Mouse (Mus musculus) CH12.LX (cell line): ENCODE data around the gene 2310039H08Rik. TPM values are rescaled to one million over a fixed set of nuclear protein-coding genes. Genes with fewer than 3 reads are reported as not detected.

ENCODE experiments used
- DNase-seq: peaks from one replicate; pipeline ENCODE4 v3.0.0-alpha.2; 2013; ENCODE audit errors: extremely low read depth
- H3K27ac ChIP-seq: 2 replicates; pipeline ENCODE4 v1.5.1; 2012; ENCODE audit warnings: low read depth, mild to moderate bottlenecking, control low read depth, moderate library complexity; ENCODE audit not compliant: insufficient read depth
- H3K27me3 ChIP-seq: replicated peaks from 2 replicates; pipeline ENCODE3; 2012; ENCODE audit warnings: inconsistent platforms
- H3K36me3 ChIP-seq, 2 experiments: replicated peaks in 1 of 2; 2 replicates each; pipeline versions ENCODE3 to v1.6.1; 2012; ENCODE audit warnings: inconsistent platforms in 1 of 2, low read length in 1 of 2, mild to moderate bottlenecking in 1 of 2, mixed read lengths in 1 of 2, moderate library complexity in 1 of 2; ENCODE audit not compliant: control insufficient read depth in 1 of 2, insufficient read depth in 1 of 2
- H3K4me1 ChIP-seq, 2 experiments: 2 replicates each; pipeline ENCODE4 v1.6.1; 2012; ENCODE audit warnings: inconsistent platforms in 1 of 2, moderate library complexity in 1 of 2; ENCODE audit not compliant: insufficient read depth in 2 of 2, control insufficient read depth in 1 of 2
- H3K4me2 ChIP-seq: 2 replicates; pipeline ENCODE4 v1.6.1; 2012; ENCODE audit warnings: low read depth, mild to moderate bottlenecking, control low read depth; ENCODE audit not compliant: poor library complexity, insufficient read depth, severe bottlenecking
- H3K4me3 ChIP-seq, 3 experiments: fragments of 150-350 bp in 1 of 3; sonication (generic) in 1 of 3; replicated peaks in 1 of 3; 2 replicates each; pipeline versions ENCODE3 to v1.5.1; 2011 to 2012; ENCODE audit warnings: low read depth in 2 of 3, low read length in 2 of 3, mild to moderate bottlenecking in 2 of 3, moderate library complexity in 2 of 3, control low read depth in 1 of 3, improper control_type of control experiment in 1 of 3, inconsistent platforms in 1 of 3, mixed read lengths in 1 of 3; ENCODE audit not compliant: poor library complexity in 1 of 3
- H3K79me2 ChIP-seq: replicated peaks from 2 replicates; pipeline ENCODE4 v1.6.1; 2012; ENCODE audit warnings: mild to moderate bottlenecking, moderate library complexity; ENCODE audit not compliant: control insufficient read depth, poor library complexity, insufficient read depth, severe bottlenecking; ENCODE audit errors: extremely low read depth
- H3K9ac ChIP-seq: 2 replicates; pipeline ENCODE4 v1.6.1; 2012; ENCODE audit warnings: low read depth, mild to moderate bottlenecking, control low read depth, moderate library complexity; ENCODE audit not compliant: insufficient read depth
- H3K9me3 ChIP-seq: replicated peaks from 2 replicates; pipeline ENCODE3; 2012; ENCODE audit warnings: low read length, inconsistent platforms, mixed read lengths
- CHD1 ChIP-seq: IDR thresholded peaks from 2 replicates; pipeline ENCODE4 v1.6.1; 2012; ENCODE audit warnings: low read depth, low read length, improper control_type of control experiment, inconsistent platforms
- CTCF ChIP-seq, 2 experiments: IDR thresholded peaks in 1 of 2; conservative IDR thresholded peaks in 1 of 2; 2 replicates each; pipeline ENCODE4 v1.5.1; 2011 to 2012; ENCODE audit warnings: low read depth in 2 of 2, low read length in 2 of 2, improper control_type of control experiment in 1 of 2, inconsistent platforms in 1 of 2, mild to moderate bottlenecking in 1 of 2, moderate library complexity in 1 of 2
- GABPA ChIP-seq: IDR thresholded peaks from 2 replicates; pipeline ENCODE4 v1.6.1; 2012; ENCODE audit warnings: low read depth, low read length, improper control_type of control experiment, inconsistent platforms; ENCODE audit not compliant: insufficient replicate concordance
- HCFC1 ChIP-seq: IDR thresholded peaks from 2 replicates; pipeline ENCODE4 v1.6.1; 2012; ENCODE audit warnings: low read depth, mild to moderate bottlenecking, inconsistent platforms, low read length, improper control_type of control experiment
- JUND ChIP-seq: conservative IDR thresholded peaks from 2 replicates; pipeline ENCODE4 v1.6.1; 2011; ENCODE audit warnings: low read depth, low read length, improper control_type of control experiment
- MAX ChIP-seq: IDR thresholded peaks from 2 replicates; pipeline ENCODE4 v1.6.1; 2011; ENCODE audit warnings: low read length, improper control_type of control experiment
- MAZ ChIP-seq: IDR thresholded peaks from 2 replicates; pipeline ENCODE4 v1.6.1; 2012; ENCODE audit warnings: low read depth, mild to moderate bottlenecking, inconsistent platforms, low read length, improper control_type of control experiment, moderate library complexity
- MEF2A ChIP-seq: IDR thresholded peaks from 2 replicates; pipeline ENCODE4 v1.6.1; 2014; ENCODE audit warnings: low read depth, mild to moderate bottlenecking, inconsistent platforms, low read length, improper control_type of control experiment, borderline replicate concordance
- POLR2A ChIP-seq: IDR thresholded peaks from 2 replicates; pipeline ENCODE4 v1.6.1; 2011; ENCODE audit warnings: low read depth, mild to moderate bottlenecking, improper control_type of control experiment, low read length
- POLR2AphosphoS2 ChIP-seq: IDR thresholded peaks from 2 replicates; pipeline ENCODE4 v1.6.1; 2011; ENCODE audit warnings: low read depth, low read length, improper control_type of control experiment
- RAD21 ChIP-seq: IDR thresholded peaks from 2 replicates; pipeline ENCODE4 v1.6.1; 2011; ENCODE audit warnings: low read depth, mild to moderate bottlenecking, low read length, improper control_type of control experiment, moderate library complexity
- SMC3 ChIP-seq: IDR thresholded peaks from 2 replicates; pipeline ENCODE4 v1.6.1; 2011; ENCODE audit warnings: low read depth, low read length, improper control_type of control experiment
- TBP ChIP-seq: conservative IDR thresholded peaks from 2 replicates; pipeline ENCODE4 v1.6.1; 2011; ENCODE audit warnings: low read depth, low read length, improper control_type of control experiment
- TCF12 ChIP-seq: IDR thresholded peaks from 2 replicates; pipeline ENCODE4 v1.6.1; 2014; ENCODE audit warnings: low read depth, mild to moderate bottlenecking, inconsistent platforms, low read length, improper control_type of control experiment
- USF1 ChIP-seq: IDR thresholded peaks from 2 replicates; pipeline ENCODE4 v1.6.1; 2014; ENCODE audit warnings: low read depth, mild to moderate bottlenecking, inconsistent platforms, low read length, improper control_type of control experiment
- USF2 ChIP-seq: conservative IDR thresholded peaks from 2 replicates; pipeline ENCODE4 v1.6.1; 2011; ENCODE audit warnings: low read depth, low read length, improper control_type of control experiment
- ZC3H11A ChIP-seq: IDR thresholded peaks from 2 replicates; pipeline ENCODE4 v1.6.1; 2012; ENCODE audit warnings: low read depth, mild to moderate bottlenecking, inconsistent platforms, low read length, improper control_type of control experiment
- ZMIZ1 ChIP-seq: IDR thresholded peaks from 2 replicates; pipeline ENCODE4 v1.6.1; 2012; ENCODE audit warnings: low read depth, mild to moderate bottlenecking, inconsistent platforms, low read length, improper control_type of control experiment
- dilution Hi-C: fragments of 300-500 bp; cut with MboI; formaldehyde crosslinking; loops from 2 replicates; pipeline ENCODE4 v1.14.3; 2020; ENCODE audit warnings: low sequenced_read_pairs; ENCODE audit not compliant: extremely low pct_unique_long_range_greater_than_20kb, extremely low pct_ligation_motif_present
- in situ Hi-C: fragments of 300-500 bp; cut with MboI; formaldehyde crosslinking; loops from 3 replicates; pipeline ENCODE4 v1.14.3; 2019; ENCODE audit warnings: low sequenced_read_pairs, low pct_ligation_motif_present, low pct_unique_long_range_greater_than_20kb, mixed read lengths
- polyA plus RNA-seq: library from polyadenylated mRNA; unstranded; fragments of >175 nt; gene quantifications from 2 replicates; pipeline ENCODE4 v1.2.1, GENCODE M21; 2012; ENCODE audit warnings: low read depth; ENCODE audit not compliant: insufficient read length
- total RNA-seq, 2 experiments: library from RNA; depleted of rRNA; stranded (reverse); fragments of 300-350 nt in 1 of 2; fragments of >200 nt in 1 of 2; gene quantifications; 2 replicates each; pipeline ENCODE4 v1.2.3; 2012 to 2014

2310039H08Rik gene
- total and polyA plus RNA-seq, 3 experiments: 33.3 to 79.3 (median 65.8) TPM

- Histone ChIP-seq H3K36me3 (peaks cover 44 to 82% of the 10 kb centered on the region in 2 experiments), H3K27ac (no peak overlapping the region), H3K9ac (no peak overlapping the region), H3K4me2 (no peak overlapping the region), H3K79me2 (0 out of 2 replicates have a peak, but pooled peaks cover 4% of the 10 kb centered on the region), H3K4me1 (peaks cover 0 to 2% of the 10 kb centered on the region in 2 experiments; a peak in 2 of 4 replicates), H3K27me3 (no peaks in the 10 kb centered on the region), H3K9me3 (peaks cover 3% of the 10 kb centered on the region)
- dilution Hi-C loops: no loop called here
- DNase-seq: no peak
- no peak for TF ChIP-seq ZMIZ1
- TF ChIP-seq CHD1: no peak
- no peak for TF ChIP-seq MAX
- no peak for TF ChIP-seq USF2
- TF ChIP-seq, all 38 proteins: peak for 0
- in situ Hi-C loops: no loop called here
- no peak overlapping the region for H3K4me3 ChIP-seq
Observed at GRCm38 (mm10) chr17:46817734-46818158, 45.3 kb downstream of the 2310039H08Rik start.

- no peak for TF ChIP-seq POLR2AphosphoS2
- no peak for TF ChIP-seq GABPA
- TF ChIP-seq HCFC1: no peak
- TF ChIP-seq POLR2A: no peak
- no peak for TF ChIP-seq TBP
- no peak for TF ChIP-seq MAX
- TF ChIP-seq USF1: no peak
- TF ChIP-seq SMC3: no peak
- no peak for TF ChIP-seq USF2
- no peak for TF ChIP-seq CTCF (conservative IDR thresholded peaks at IDR 0.05 in 1 of 2, IDR thresholded peaks at IDR 0.05 in 1 of 2; ENCODE audit: low read depth in 2 of 2, low read length in 2 of 2)
- TF ChIP-seq MAZ: no peak
- no peak for TF ChIP-seq ZMIZ1
- TF ChIP-seq CHD1: no peak
- no peak for TF ChIP-seq MEF2A
- TF ChIP-seq ZC3H11A: no peak
- no peak for TF ChIP-seq RAD21
- no peak for TF ChIP-seq JUND
- TF ChIP-seq TCF12: no peak
- Histone ChIP-seq H3K36me3 (peaks cover 55 to 86% of the 10 kb centered on the region in 2 experiments), H3K27ac (no peak overlapping the region), H3K9ac (no peak overlapping the region), H3K4me2 (no peak overlapping the region), H3K4me3 (no peak overlapping the region), H3K9me3 (peaks cover 3% of the 10 kb centered on the region), H3K27me3 (no peaks in the 10 kb centered on the region), H3K4me1 (peaks cover 0 to 2% of the 10 kb centered on the region in 2 experiments; a peak in 2 of 4 replicates), H3K79me2 (0 out of 2 replicates have a peak, but pooled peaks cover 4% of the 10 kb centered on the region)
- no peak for DNase-seq
- in situ Hi-C loops (no loop called here), dilution Hi-C loops (no loop called here)
Observed at GRCm38 (mm10) chr17:46820628-46821027, 48.2 kb downstream of the 2310039H08Rik start.

Other genes starting within 250 kb of the 2310039H08Rik start
- 0.08 TPM in 2 replicates for gene Cul9, start 226.2 kb upstream of the 2310039H08Rik start, total RNA-seq (2012; rRNA removed)
- gene Cul9, start 226.2 kb upstream of the 2310039H08Rik start, total RNA-seq (2014; rRNA removed): 0.05 TPM in 1 of 2 replicates, not detected in the other
- gene Cul9, start 226.2 kb upstream of the 2310039H08Rik start, polyA plus RNA-seq: 0.27 and 0.65 TPM in 2 replicates
- gene Srf, start 216.5 kb upstream of the 2310039H08Rik start, total RNA-seq (2012; rRNA removed): 38.2 and 48.1 TPM in 2 replicates
- gene Srf, start 216.5 kb upstream of the 2310039H08Rik start, total RNA-seq (2014; rRNA removed): 40.8 and 54.5 TPM in 2 replicates
- gene Srf, start 216.5 kb upstream of the 2310039H08Rik start, polyA plus RNA-seq: 60.1 and 81.6 TPM in 2 replicates
- 2.9 and 4.8 TPM in 2 replicates for gene Ptk7, start 143.1 kb upstream of the 2310039H08Rik start, total RNA-seq (2012; rRNA removed)
- gene Ptk7, start 143.1 kb upstream of the 2310039H08Rik start, total RNA-seq (2014; rRNA removed): 0.11 and 0.14 TPM in 2 replicates
- 0.20 and 0.29 TPM in 2 replicates for gene Ptk7, start 143.1 kb upstream of the 2310039H08Rik start, polyA plus RNA-seq
- 7.8 and 10.7 TPM in 2 replicates for gene Klc4, start 126.6 kb upstream of the 2310039H08Rik start, total RNA-seq (2012; rRNA removed)
- gene Klc4, start 126.6 kb upstream of the 2310039H08Rik start, total RNA-seq (2014; rRNA removed): 6.6 and 8.3 TPM in 2 replicates
- 6.7 and 7.8 TPM in 2 replicates for gene Klc4, start 126.6 kb upstream of the 2310039H08Rik start, polyA plus RNA-seq
- gene Mrpl2, start 126.4 kb upstream of the 2310039H08Rik start, total RNA-seq (2012; rRNA removed): 235 and 238 TPM in 2 replicates
- gene Mrpl2, start 126.4 kb upstream of the 2310039H08Rik start, total RNA-seq (2014; rRNA removed): 128 and 130 TPM in 2 replicates
- 158 and 201 TPM in 2 replicates for gene Mrpl2, start 126.4 kb upstream of the 2310039H08Rik start, polyA plus RNA-seq
- gene Cul7, start 122.3 kb upstream of the 2310039H08Rik start, total RNA-seq (2012; rRNA removed): 76.0 and 82.5 TPM in 2 replicates
- 33.3 and 37.7 TPM in 2 replicates for gene Cul7, start 122.3 kb upstream of the 2310039H08Rik start, total RNA-seq (2014; rRNA removed)
- gene Cul7, start 122.3 kb upstream of the 2310039H08Rik start, polyA plus RNA-seq: 65.9 and 68.1 TPM in 2 replicates
- 46.1 and 55.0 TPM in 2 replicates for gene Rrp36, start 98.3 kb upstream of the 2310039H08Rik start, total RNA-seq (2012; rRNA removed)
- 53.6 and 55.2 TPM in 2 replicates for gene Rrp36, start 98.3 kb upstream of the 2310039H08Rik start, total RNA-seq (2014; rRNA removed)
- 38.1 and 49.3 TPM in 2 replicates for gene Rrp36, start 98.3 kb upstream of the 2310039H08Rik start, polyA plus RNA-seq
- gene Mea1, start 93.8 kb upstream of the 2310039H08Rik start, total RNA-seq (2012; rRNA removed): 94.3 and 106 TPM in 2 replicates
- 68.3 and 73.8 TPM in 2 replicates for gene Mea1, start 93.8 kb upstream of the 2310039H08Rik start, total RNA-seq (2014; rRNA removed)
- 86.1 and 110 TPM in 2 replicates for gene Mea1, start 93.8 kb upstream of the 2310039H08Rik start, polyA plus RNA-seq
- 66.7 and 72.3 TPM in 2 replicates for gene Klhdc3, start 91.7 kb upstream of the 2310039H08Rik start, total RNA-seq (2012; rRNA removed)
- 15.9 and 19.5 TPM in 2 replicates for gene Klhdc3, start 91.7 kb upstream of the 2310039H08Rik start, total RNA-seq (2014; rRNA removed)
- 126 and 130 TPM in 2 replicates for gene Klhdc3, start 91.7 kb upstream of the 2310039H08Rik start, polyA plus RNA-seq
- gene Ppp2r5d, start 67.5 kb upstream of the 2310039H08Rik start, total RNA-seq (2012; rRNA removed): 57.7 and 63.8 TPM in 2 replicates
- gene Ppp2r5d, start 67.5 kb upstream of the 2310039H08Rik start, total RNA-seq (2014; rRNA removed): 56.2 and 59.0 TPM in 2 replicates
- gene Ppp2r5d, start 67.5 kb upstream of the 2310039H08Rik start, polyA plus RNA-seq: 70.6 and 75.4 TPM in 2 replicates
- 27.8 and 31.8 TPM in 2 replicates for gene Pex6, start 61.2 kb upstream of the 2310039H08Rik start, total RNA-seq (2012; rRNA removed)
- gene Pex6, start 61.2 kb upstream of the 2310039H08Rik start, total RNA-seq (2014; rRNA removed): 13.7 and 14.1 TPM in 2 replicates
- 23.2 and 26.5 TPM in 2 replicates for gene Pex6, start 61.2 kb upstream of the 2310039H08Rik start, polyA plus RNA-seq
- 0.13 and 0.25 TPM in 2 replicates for gene Gnmt, start 43.5 kb upstream of the 2310039H08Rik start, total RNA-seq (2012; rRNA removed)
- 0.38 TPM in 1 of 2 replicates, not detected in the other for gene Gnmt, start 43.5 kb upstream of the 2310039H08Rik start, total RNA-seq (2014; rRNA removed)
- 0.71 and 1.2 TPM in 2 replicates for gene Gnmt, start 43.5 kb upstream of the 2310039H08Rik start, polyA plus RNA-seq
- 82.5 and 102 TPM in 2 replicates for gene Cnpy3, start 20.4 kb upstream of the 2310039H08Rik start, total RNA-seq (2012; rRNA removed)
- gene Cnpy3, start 20.4 kb upstream of the 2310039H08Rik start, total RNA-seq (2014; rRNA removed): 78.6 and 80.4 TPM in 2 replicates
- 94.8 and 111 TPM in 2 replicates for gene Cnpy3, start 20.4 kb upstream of the 2310039H08Rik start, polyA plus RNA-seq
- 0.34 and 0.59 TPM in 2 replicates for gene Ptcra, start 8.9 kb upstream of the 2310039H08Rik start, total RNA-seq (2012; rRNA removed)
- 0.17 TPM in 1 of 2 replicates, not detected in the other for gene Ptcra, start 8.9 kb upstream of the 2310039H08Rik start, total RNA-seq (2014; rRNA removed)
- gene Ptcra, start 8.9 kb upstream of the 2310039H08Rik start, polyA plus RNA-seq: 0.56 and 0.71 TPM in 2 replicates
- 160 and 202 TPM in 2 replicates for gene Rpl7l1, start 10.0 kb downstream of the 2310039H08Rik start, total RNA-seq (2012; rRNA removed)
- gene Rpl7l1, start 10.0 kb downstream of the 2310039H08Rik start, total RNA-seq (2014; rRNA removed): 261 and 301 TPM in 2 replicates
- gene Rpl7l1, start 10.0 kb downstream of the 2310039H08Rik start, polyA plus RNA-seq: 296 and 383 TPM in 2 replicates
- 7.1 and 7.4 TPM in 2 replicates for gene Bicral, start 85.8 kb downstream of the 2310039H08Rik start, total RNA-seq (2012; rRNA removed)
- gene Bicral, start 85.8 kb downstream of the 2310039H08Rik start, total RNA-seq (2014; rRNA removed): 2.4 and 3.0 TPM in 2 replicates
- gene Bicral, start 85.8 kb downstream of the 2310039H08Rik start, polyA plus RNA-seq: 5.0 and 5.9 TPM in 2 replicates
- gene Tbcc, start 118.0 kb downstream of the 2310039H08Rik start, total RNA-seq (2012; rRNA removed): 27.8 and 32.8 TPM in 2 replicates
- gene Tbcc, start 118.0 kb downstream of the 2310039H08Rik start, total RNA-seq (2014; rRNA removed): 19.4 and 21.6 TPM in 2 replicates
- gene Tbcc, start 118.0 kb downstream of the 2310039H08Rik start, polyA plus RNA-seq: 15.1 and 16.4 TPM in 2 replicates
- gene Prph2, start 137.8 kb downstream of the 2310039H08Rik start, total RNA-seq (2012; rRNA removed): not detected in 2 replicates
- not detected in 2 replicates for gene Prph2, start 137.8 kb downstream of the 2310039H08Rik start, total RNA-seq (2014; rRNA removed)
- gene Prph2, start 137.8 kb downstream of the 2310039H08Rik start, polyA plus RNA-seq: not detected in 2 replicates
- gene Ubr2, start 237.9 kb downstream of the 2310039H08Rik start, total RNA-seq (2012; rRNA removed): 32.2 and 39.6 TPM in 2 replicates
- gene Ubr2, start 237.9 kb downstream of the 2310039H08Rik start, total RNA-seq (2014; rRNA removed): 19.5 and 20.4 TPM in 2 replicates
- 50.9 and 52.6 TPM in 2 replicates for gene Ubr2, start 237.9 kb downstream of the 2310039H08Rik start, polyA plus RNA-seq